Mouse (Mus musculus) layer of hippocampus, adult 11-12 months (tissue): ENCODE results near the gene Asxl2.

Experiments
- DNase-seq: peaks from one replicate; pipeline ENCODE4 v3.0.0; 2022; ENCODE audit warnings: low spot score

Gene Asxl2

GRCm38 (mm10) chr12:3546781-3547180 lies 120.1 kb downstream of the Asxl2 start:
- no peak for DNase-seq

DNA sequence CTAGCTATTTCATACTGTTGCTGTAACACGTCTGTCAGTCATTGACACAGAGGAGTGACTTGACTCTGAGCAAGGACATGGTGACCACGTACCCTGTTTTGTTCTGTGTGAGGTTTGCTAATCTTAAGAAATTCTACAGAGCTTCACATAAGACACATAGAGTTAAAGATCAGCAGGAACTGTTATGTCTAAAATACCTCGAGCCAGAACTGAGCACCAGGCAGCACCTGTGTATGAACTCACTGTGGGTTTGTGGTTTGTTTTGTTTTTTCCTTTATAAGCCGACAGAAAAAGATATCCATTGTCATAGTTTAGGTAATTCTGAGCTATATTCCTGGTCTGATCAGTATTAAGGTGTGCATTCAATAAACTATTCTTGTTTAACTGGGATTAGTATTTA lies 120.8 kb downstream of the Asxl2 start:
- no peak for DNase-seq

GRCm38 (mm10) chr12:3547911-3548310 lies 121.3 kb downstream of the Asxl2 start:
- no peak for DNase-seq

DNA sequence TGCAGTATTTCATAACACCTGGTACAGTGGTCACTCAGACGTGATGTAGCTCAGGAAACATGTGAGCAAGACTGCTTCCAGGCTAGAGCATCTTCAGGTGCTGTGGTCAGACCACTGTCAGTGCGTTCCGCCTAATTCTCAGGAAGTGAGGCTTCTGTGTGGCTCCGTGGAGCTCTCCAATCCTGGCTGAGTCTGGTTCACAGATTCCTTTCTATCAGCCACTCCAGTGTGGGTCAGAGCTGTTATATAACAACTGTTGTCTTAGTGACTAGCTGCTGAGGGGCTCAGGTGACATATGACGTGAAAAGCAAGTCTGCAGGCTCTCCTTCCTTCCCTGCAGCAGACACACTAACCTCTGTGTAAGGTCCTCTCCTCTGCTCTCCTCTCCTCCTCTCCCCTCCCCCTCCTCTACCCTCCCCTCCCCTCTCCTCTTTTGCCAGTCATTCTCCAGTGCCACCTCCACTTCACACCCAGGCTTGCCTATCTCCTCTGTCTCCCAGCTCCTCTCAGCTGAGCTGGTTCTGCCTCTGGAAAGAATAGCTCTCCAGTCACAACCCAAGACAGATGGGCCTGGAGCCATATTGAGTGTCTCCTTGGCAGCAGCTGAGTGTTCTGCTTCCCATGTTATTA lies 122.0 kb downstream of the Asxl2 start:
- peak; percentile 55 for DNase-seq

DNA sequence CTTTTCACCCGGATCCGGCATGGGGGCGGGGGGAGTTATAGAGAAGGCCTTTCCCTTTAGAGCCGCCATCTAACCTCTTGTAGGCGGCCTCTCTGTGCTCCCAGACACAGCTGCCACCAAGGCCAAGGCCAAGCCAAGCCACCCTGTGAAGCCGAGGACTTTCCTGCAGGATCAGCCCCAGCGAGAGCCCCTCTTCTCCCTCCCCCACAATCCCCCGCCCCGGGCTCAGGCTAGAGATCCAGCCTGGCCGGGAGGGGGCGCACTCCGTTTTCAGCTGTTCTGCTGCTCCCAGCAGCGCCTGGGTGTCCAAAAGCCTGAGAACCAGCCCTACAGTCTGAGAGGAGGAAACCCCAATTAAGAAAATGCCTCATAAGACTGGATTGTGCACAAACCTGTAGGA lies 123.6 kb downstream of the Asxl2 start:
- DNase-seq, result no peak
